Mouse (Mus musculus) cortical plate, adult 2 months (tissue): ENCODE measurements at regions not wholly inside any gene's neighbourhood (a gene's known extent, or its start where the extent isn't known, plus 50 kb on each side); places are given as distances from the start of the nearest gene placed in this dataset.

Source experiments
- CTCF ChIP-seq: fragments of 200-500 bp; IDR thresholded peaks from 2 replicates; pipeline ENCODE4 v1.5.1; 2011; ENCODE audit warnings: mild to moderate bottlenecking, control low read depth, low read length; ENCODE audit not compliant: insufficient read depth; ENCODE audit errors: extremely low read depth
- POLR2A ChIP-seq: fragments of 200-500 bp; IDR thresholded peaks from 2 replicates; pipeline ENCODE4 v1.6.1; 2011; ENCODE audit warnings: mild to moderate bottlenecking, low read length, control low read depth; ENCODE audit not compliant: insufficient read depth; ENCODE audit errors: extremely low read depth

GRCm38 (mm10) chr11:56169576-56169975 lies 128.8 kb upstream of the Nmur2 start:
- TF ChIP-seq CTCF: no peak
- TF ChIP-seq POLR2A: no peak
